In genomic region chr11:70021264-70022132, GRCm38 (mm10) we compare ENCODE assay signal across 8 mouse cellular contexts. TPM values are rescaled to one million over a fixed set of nuclear protein-coding genes. Genes with fewer than 3 reads are reported as not detected.
DNase-seq lines count a peak whose midpoint lies in the region; ATAC-seq lines count a peak whose summit lies in the region.

No protein-coding gene starts in this region.

- WGBS in hindbrain, embryonic 15.5 days = under 1% methylated on average over 40 of the region's 40 CpGs

- H3K9ac ChIP-seq in hindbrain, embryonic 15.5 days = peak overlapping the region; percentile 26

- H3K4me3 ChIP-seq in hindbrain, embryonic 15.5 days = peak overlapping the region; percentile 54

- H3K27ac ChIP-seq in hindbrain, embryonic 15.5 days (replicated peaks) = peak overlapping the region; percentile 94

- H3K4me1 ChIP-seq in hindbrain, embryonic 15.5 days (replicated peaks) = peaks cover 86% of the 10 kb centered on the region

- no peaks in the 10 kb centered on the region for H3K27me3 ChIP-seq in hindbrain, embryonic 15.5 days

- DNase-seq in R1 (ENCODE audit: low read depth, low spot score) = peak; percentile 99
- peak; percentile 91 to 96 for DNase-seq in cerebellum, postnatal 25 days
- peak; percentile 88 to 93 for DNase-seq in frontal cortex, postnatal 25 days (ENCODE audit: low spot score in 2 of 2)
- DNase-seq in left cerebral cortex, adult 11 months (ENCODE audit: low spot score) = peak; percentile 98
- peak; percentile 98 to 99 for DNase-seq in lung, postnatal 4 days
- DNase-seq in retina, postnatal 7 days (ENCODE audit: low read depth, low spot score) = peak; percentile 98
- peak; percentile 81 for DNase-seq in urinary bladder, adult 2 months (ENCODE audit: low spot score)

- peak; percentile 73 for ATAC-seq in hindbrain, embryonic 15.5 days (ENCODE audit: low FRiP score, low read depth)

- no peaks in the 10 kb centered on the region for H3K9me3 ChIP-seq in hindbrain, embryonic 15.5 days

- peak overlapping the region; percentile 89 for H3K4me2 ChIP-seq in hindbrain, embryonic 15.5 days

- H3K36me3 ChIP-seq in hindbrain, embryonic 15.5 days = no peaks in the 10 kb centered on the region

RNA-seq across cellular contexts. Expression of gene Dlg4, which starts 4.8 kb away (rescaled TPM):
- polyA plus RNA-seq in hindbrain, embryonic 15.5 days (2015; fragmentation: Nextera tagmentation; extraction: Ambion mirVana) = 23.8 and 24.1 TPM in 2 replicates
- 28.0 and 31.9 TPM in 2 replicates for polyA plus RNA-seq in urinary bladder, adult 2 months (2012; rRNA removed)

RNA-seq across cellular contexts. Expression of gene Acadvl, which starts 6.3 kb away (rescaled TPM):
- polyA plus RNA-seq in hindbrain, embryonic 15.5 days (2015; fragmentation: Nextera tagmentation; extraction: Ambion mirVana) = 58.0 and 62.2 TPM in 2 replicates
- polyA plus RNA-seq in urinary bladder, adult 2 months (2012; rRNA removed) = 95.7 and 100 TPM in 2 replicates

RNA-seq across cellular contexts. Expression of gene Dvl2, which starts 21.1 kb away (rescaled TPM):
- 26.4 and 28.7 TPM in 2 replicates for polyA plus RNA-seq in hindbrain, embryonic 15.5 days (2015; fragmentation: Nextera tagmentation; extraction: Ambion mirVana)
- 11.9 and 16.7 TPM in 2 replicates for polyA plus RNA-seq in urinary bladder, adult 2 months (2012; rRNA removed)

RNA-seq across cellular contexts. Expression of gene Phf23, which starts 25.9 kb away (rescaled TPM):
- 56.1 and 62.2 TPM in 2 replicates for polyA plus RNA-seq in hindbrain, embryonic 15.5 days (2015; fragmentation: Nextera tagmentation; extraction: Ambion mirVana)
- polyA plus RNA-seq in urinary bladder, adult 2 months (2012; rRNA removed) = 35.8 and 36.4 TPM in 2 replicates

RNA-seq across cellular contexts. Expression of gene Gabarap, which starts 30.6 kb away (rescaled TPM):
- 561 and 571 TPM in 2 replicates for polyA plus RNA-seq in hindbrain, embryonic 15.5 days (2015; fragmentation: Nextera tagmentation; extraction: Ambion mirVana)
- polyA plus RNA-seq in urinary bladder, adult 2 months (2012; rRNA removed) = 374 and 440 TPM in 2 replicates

Comparison
In these comparisons a context has a peak if more than half of its experiments do, and no peak if none do; other contexts are left out.
1. Peak in every context shown above with its lines: DNase-seq, ATAC-seq, H3K4me3 ChIP-seq and H3K27ac ChIP-seq.